In the genomic region with DNA sequence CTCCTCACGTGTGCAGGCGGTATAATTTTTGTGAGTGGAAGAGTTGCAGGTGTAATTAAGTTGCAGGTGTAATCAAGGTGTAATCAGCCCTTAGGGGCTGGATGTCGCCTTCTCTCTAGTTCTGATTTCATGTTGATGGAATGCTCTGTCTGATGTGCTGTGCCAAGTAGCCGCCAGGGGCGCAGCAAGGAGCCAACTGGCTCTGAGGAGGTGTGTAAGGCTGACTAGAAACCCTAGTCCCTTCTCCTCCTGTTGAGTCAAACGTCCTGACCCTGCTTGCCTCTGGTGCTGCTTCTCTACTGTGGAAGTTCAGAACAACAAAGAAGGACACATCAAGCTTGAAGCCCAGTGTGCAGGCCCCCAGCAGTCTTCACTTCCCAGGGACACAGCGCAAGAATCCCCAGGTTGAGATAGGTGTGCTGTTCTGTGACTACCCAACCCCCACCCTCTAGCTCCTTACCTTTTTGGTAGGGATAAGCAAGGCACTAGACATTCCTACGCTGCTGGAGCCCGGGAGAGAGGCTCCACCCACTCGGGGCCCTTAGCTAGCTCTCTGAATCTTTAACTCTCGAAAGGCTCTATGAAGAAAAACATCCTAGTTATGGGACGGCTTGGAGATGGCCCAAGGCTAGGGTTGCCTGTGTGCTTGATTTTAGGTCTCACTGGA, we compare ENCODE assay signal across 8 mouse cellular contexts. TPM values are rescaled to one million over a fixed set of nuclear protein-coding genes. Genes with fewer than 3 reads are reported as not detected.
DNase-seq lines count a peak whose midpoint lies in the region; ATAC-seq and TF ChIP-seq lines count a peak whose summit lies in the region.
"Had no signal": no experiment of that assay in that cellular context is flagged by ENCODE, and none has a peak within 500 bp of the region (broad histone marks: within the 10 kb centered on the region; RNA-seq: fewer than 3 reads in every experiment).

No protein-coding gene starts in this region.

- no peaks in the 10 kb centered on the region for H3K27me3 ChIP-seq in G1E (ENCODE audit: insufficient read depth, low read length)
- H3K27me3 ChIP-seq: midbrain, embryonic 12.5 days had no signal

- peaks cover 77% of the 10 kb centered on the region for H3K4me1 ChIP-seq in G1E (ENCODE audit: insufficient read depth, low read depth, low read length)

- no peaks in the 10 kb centered on the region for H3K9me3 ChIP-seq in G1E (replicated peaks)
- H3K9me3 ChIP-seq: midbrain, embryonic 12.5 days had no signal

- peak; percentile 95 for TF ChIP-seq CTCF in G1E (IDR thresholded peaks at IDR 0.05; ENCODE audit: low read depth, low read length)

- peaks cover 61% of the 10 kb centered on the region for H3K36me3 ChIP-seq in G1E (replicated peaks)

- no peak for ATAC-seq in G1E (ENCODE audit: extremely low read depth, insufficient number of reproducible peaks, low FRiP score, poor library complexity, severe bottlenecking)
- peak; percentile 58 for ATAC-seq in erythroblast, adult 5-6 weeks (replicated peaks; ENCODE audit: low FRiP score, poor library complexity, severe bottlenecking)
- ATAC-seq in hematopoietic stem cell, adult 5-6 weeks (replicated peaks in 1 of 2; ENCODE audit: insufficient read depth in 1 of 2, low FRiP score in 2 of 2, low TSS enrichment in 1 of 2, low read depth in 1 of 2, poor library complexity in 2 of 2, severe bottlenecking in 2 of 2): peak; percentile 31 to 43; a peak in 2 of 4 replicates

- H3K4me3 ChIP-seq in G1E (ENCODE audit: low read depth, low read length): peak overlapping the region; percentile 66
- H3K4me3 ChIP-seq: midbrain, embryonic 12.5 days had no signal

- DNase-seq in G1E (ENCODE audit: low spot score): peak; percentile 69
- peak; percentile 82 for DNase-seq in adrenal gland, postnatal 14 days
- peak; percentile 19 to 35 for DNase-seq in layer of hippocampus, postnatal 36 days
- DNase-seq in lung, postnatal 36 days: peak; percentile 91
- peak; percentile 62 for DNase-seq in right cerebral cortex, postnatal 4 days

RNA-seq across cellular contexts. Expression of gene Cers2, which starts 3.0 kb away (rescaled TPM):
- total RNA-seq in G1E (2014; fragmentation: Nextera tagmentation) (284 and 285 TPM in 2 replicates), G1E (2017) (197 and 249 TPM in 2 replicates)
- polyA plus RNA-seq in G1E (2012): 459 and 654 TPM in 2 replicates
- 181 and 196 TPM in 2 replicates for total RNA-seq in adrenal gland, postnatal 14 days (2021)
- 45.1 and 45.2 TPM in 2 replicates for total RNA-seq in erythroblast, adult 5-6 weeks (2015; ENCODE audit: low replicate concordance)
- total RNA-seq in erythroblast, adult 5-6 weeks (2017; ENCODE audit: low replicate concordance): 26.8 and 31.9 TPM in 2 replicates
- 103 and 119 TPM in 2 replicates for total RNA-seq in hematopoietic stem cell, adult 5-6 weeks (2017)
- total RNA-seq in layer of hippocampus, postnatal 36 days (2021): 10 to 100 TPM; 59.4 to 62.9 TPM

RNA-seq across cellular contexts. Expression of gene Anxa9, which starts 10.6 kb away (rescaled TPM):
- total RNA-seq in G1E (2014; fragmentation: Nextera tagmentation) (15.2 and 29.8 TPM in 2 replicates), G1E (2017) (9.4 and 10.3 TPM in 2 replicates)
- polyA plus RNA-seq in G1E (2012): 1.1 and 1.4 TPM in 2 replicates
- total RNA-seq in adrenal gland, postnatal 14 days (2021): 1.1 and 1.6 TPM in 2 replicates
- 2.7 and 3.3 TPM in 2 replicates for total RNA-seq in erythroblast, adult 5-6 weeks (2015; ENCODE audit: low replicate concordance)
- 0.98 and 2.1 TPM in 2 replicates for total RNA-seq in erythroblast, adult 5-6 weeks (2017; ENCODE audit: low replicate concordance)
- total RNA-seq in hematopoietic stem cell, adult 5-6 weeks (2017): 8.0 and 9.9 TPM in 2 replicates
- 1 to 10 TPM in 1 of 2 experiments, under 1 TPM in 1; 0.94 to 1.4 TPM for total RNA-seq in layer of hippocampus, postnatal 36 days (2021)

RNA-seq across cellular contexts. Expression of gene Prune1, which starts 35.7 kb away (rescaled TPM):
- total RNA-seq in G1E (2014; fragmentation: Nextera tagmentation): 32.3 and 33.5 TPM in 2 replicates
- 14.7 and 15.1 TPM in 2 replicates for total RNA-seq in G1E (2017)
- polyA plus RNA-seq in G1E (2012): 3.8 and 4.8 TPM in 2 replicates
- 21.6 and 24.0 TPM in 2 replicates for total RNA-seq in adrenal gland, postnatal 14 days (2021)
- total RNA-seq in erythroblast, adult 5-6 weeks (2015; ENCODE audit: low replicate concordance): 3.3 and 7.5 TPM in 2 replicates
- 2.6 and 4.4 TPM in 2 replicates for total RNA-seq in erythroblast, adult 5-6 weeks (2017; ENCODE audit: low replicate concordance)
- total RNA-seq in hematopoietic stem cell, adult 5-6 weeks (2017): 9.8 and 11.7 TPM in 2 replicates
- 10 to 100 TPM; 19.8 to 22.2 TPM for total RNA-seq in layer of hippocampus, postnatal 36 days (2021)

RNA-seq across cellular contexts. Expression of gene Mindy1, which starts 36.4 kb away (rescaled TPM):
- 49.1 and 49.7 TPM in 2 replicates for total RNA-seq in G1E (2014; fragmentation: Nextera tagmentation)
- 31.4 and 36.0 TPM in 2 replicates for total RNA-seq in G1E (2017)
- 77.5 and 97.0 TPM in 2 replicates for polyA plus RNA-seq in G1E (2012)
- total RNA-seq in adrenal gland, postnatal 14 days (2021): 78.9 and 104 TPM in 2 replicates
- total RNA-seq in erythroblast, adult 5-6 weeks (2015; ENCODE audit: low replicate concordance): 23.2 and 27.4 TPM in 2 replicates
- 17.7 and 28.2 TPM in 2 replicates for total RNA-seq in erythroblast, adult 5-6 weeks (2017; ENCODE audit: low replicate concordance)
- 42.4 and 45.4 TPM in 2 replicates for total RNA-seq in hematopoietic stem cell, adult 5-6 weeks (2017)
- total RNA-seq in layer of hippocampus, postnatal 36 days (2021): 10 to 100 TPM; 19.3 to 19.4 TPM

RNA-seq across cellular contexts. Expression of gene Setdb1, which starts 39.5 kb away (rescaled TPM):
- total RNA-seq in G1E (2014; fragmentation: Nextera tagmentation) (157 and 159 TPM in 2 replicates), G1E (2017) (120 and 128 TPM in 2 replicates)
- 66.1 and 72.8 TPM in 2 replicates for polyA plus RNA-seq in G1E (2012)
- total RNA-seq in adrenal gland, postnatal 14 days (2021): 27.1 and 28.0 TPM in 2 replicates
- 6.1 and 20.6 TPM in 2 replicates for total RNA-seq in erythroblast, adult 5-6 weeks (2015; ENCODE audit: low replicate concordance)
- 6.6 and 7.5 TPM in 2 replicates for total RNA-seq in erythroblast, adult 5-6 weeks (2017; ENCODE audit: low replicate concordance)
- 37.0 and 46.7 TPM in 2 replicates for total RNA-seq in hematopoietic stem cell, adult 5-6 weeks (2017)
- 10 to 100 TPM; 36.0 to 40.2 TPM for total RNA-seq in layer of hippocampus, postnatal 36 days (2021)

Comparison
In these comparisons a context has a peak if more than half of its experiments do, and no peak if none do; other contexts are left out.
1. DNase-seq: peak in every context shown above with its lines; median percentile 91 in lung, postnatal 36 days; 82 in adrenal gland, postnatal 14 days; 69 in G1E; 62 in right cerebral cortex, postnatal 4 days; 27 in layer of hippocampus, postnatal 36 days.